Mouse (Mus musculus) ZHBTc4 (cell line): ENCODE measurements around the gene Trp63.
A peak's percentile ranks its signal among the peaks of the same experiment; 100 is the strongest.

ENCODE experiments used
- DNase-seq: peaks from one replicate; pipeline ENCODE4 v3.0.0-alpha.2; 2011; ENCODE audit warnings: low read depth, low spot score

Gene Trp63

DNA sequence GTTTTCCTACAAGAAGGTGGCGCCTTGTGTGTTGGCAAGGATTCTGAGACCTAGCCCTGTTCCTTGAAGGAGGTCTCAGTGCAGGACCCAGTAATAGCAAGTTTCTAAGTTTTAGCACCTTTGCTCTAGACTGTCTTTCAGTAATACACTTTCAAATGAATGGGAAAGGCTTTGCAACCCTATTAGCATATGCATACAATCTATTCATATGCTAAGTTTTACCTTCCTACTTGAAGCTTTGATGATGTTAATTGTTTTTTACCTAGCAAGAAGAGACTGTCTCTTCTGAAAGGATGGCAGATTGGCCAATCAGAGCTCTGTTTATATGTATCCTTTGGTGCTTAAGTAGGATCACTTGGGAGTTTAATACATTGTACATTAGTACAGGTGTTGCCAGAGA is 187.9 kb downstream of the Trp63 start:
- peak; percentile 83 for DNase-seq

DNA sequence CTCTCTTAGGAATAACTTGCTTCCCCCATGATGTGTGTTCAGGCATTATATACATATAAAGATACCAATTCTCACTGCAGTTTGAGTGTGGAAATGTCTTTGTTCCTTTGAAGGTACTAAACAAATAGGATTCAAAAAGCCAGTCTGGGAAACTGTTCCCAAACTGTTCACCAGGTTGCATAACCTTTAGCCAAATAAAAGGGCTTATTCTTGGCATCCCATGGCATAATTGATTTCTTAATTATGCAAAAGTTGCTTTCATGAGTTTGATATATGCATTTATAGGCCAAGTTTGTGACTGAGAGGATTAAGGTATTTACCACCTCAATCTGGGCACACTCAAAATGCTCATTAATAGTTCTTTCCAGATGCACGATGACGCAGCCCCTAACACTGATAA is 192.1 kb downstream of the Trp63 start:
- DNase-seq = no peak

DNA sequence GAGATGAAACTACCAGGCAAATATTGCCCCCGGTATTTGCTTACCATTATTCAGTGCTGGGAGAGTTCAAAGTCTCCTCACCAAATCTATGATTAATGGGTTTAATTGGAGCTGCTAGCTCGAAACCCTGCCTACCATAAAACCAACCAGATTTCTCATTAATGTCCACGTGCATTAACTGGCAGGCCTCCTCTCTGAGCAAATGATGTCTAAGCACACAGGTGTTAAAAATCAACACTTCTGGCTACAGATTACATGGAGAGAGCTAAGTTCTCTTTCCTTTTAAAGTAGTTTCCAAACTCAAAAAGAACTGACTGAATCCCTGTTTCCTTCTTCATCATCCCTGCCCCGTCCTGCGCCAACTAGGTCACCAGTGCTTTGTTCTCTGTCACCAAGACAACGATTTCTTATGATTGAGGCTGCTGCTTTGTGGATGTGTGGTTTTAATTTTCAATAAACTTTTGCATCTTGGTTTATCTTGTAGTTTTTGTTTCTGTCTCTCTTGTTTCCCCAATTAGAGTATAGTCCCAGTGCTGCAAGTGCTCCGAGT is 193.9 kb downstream of the Trp63 start:
- DNase-seq = no peak

DNA sequence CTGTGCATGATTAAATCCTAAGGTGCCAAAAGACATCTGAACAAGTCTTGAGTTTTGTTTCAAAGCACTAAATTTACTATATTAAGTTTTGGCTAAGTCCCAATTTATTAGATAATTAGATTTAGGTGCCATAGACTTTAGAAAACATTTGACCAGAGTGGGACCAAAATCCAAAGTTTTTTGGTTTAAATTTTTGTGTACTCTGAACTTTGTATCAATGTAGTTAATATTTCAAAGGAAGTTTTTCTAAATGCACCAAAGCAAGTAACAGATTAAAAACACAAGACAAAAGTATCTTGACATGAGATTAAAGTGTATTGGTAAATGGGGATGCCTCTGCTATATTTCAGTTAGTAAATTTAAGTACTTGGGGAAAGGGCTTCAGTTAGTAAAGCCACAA is 194.6 kb downstream of the Trp63 start:
- no peak for DNase-seq

DNA sequence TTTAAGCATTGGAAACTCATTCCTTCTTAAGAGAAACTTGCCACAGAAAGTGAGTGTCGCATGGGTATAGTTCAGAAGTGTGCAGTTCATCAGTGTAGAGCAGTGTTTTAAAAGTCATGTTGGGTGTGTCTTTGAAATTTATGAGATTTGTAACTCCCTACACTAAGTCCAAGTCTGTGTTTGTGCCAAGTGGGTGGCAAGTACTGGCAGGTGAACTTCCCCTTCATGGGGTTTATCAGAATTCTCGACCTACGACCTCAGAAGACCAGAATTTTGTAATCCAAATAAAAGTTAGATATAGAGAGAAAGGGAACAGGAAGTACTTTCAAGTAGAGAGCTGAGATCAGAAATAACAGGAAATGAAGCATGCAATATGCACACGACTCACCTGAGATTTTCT is 215.5 kb downstream of the Trp63 start:
- no peak for DNase-seq

DNA sequence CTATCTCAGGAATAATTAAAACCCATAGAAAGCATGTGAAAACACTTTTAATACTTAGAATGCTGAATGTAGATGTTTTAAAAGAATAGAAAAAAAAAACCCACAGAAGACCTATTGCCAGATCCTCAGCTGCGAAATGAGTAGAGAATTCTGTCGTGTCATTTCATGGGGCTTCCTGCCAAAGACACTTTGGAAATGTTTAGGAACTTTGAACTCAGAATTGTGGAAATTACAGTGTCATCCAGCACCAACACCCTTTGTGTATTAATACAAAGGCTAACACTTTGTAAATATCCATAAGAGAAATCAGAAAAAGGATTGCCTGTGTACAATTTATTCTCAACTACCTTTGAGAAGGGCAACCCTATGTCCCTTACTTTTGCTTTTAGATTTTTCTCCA is 216.1 kb downstream of the Trp63 start:
- DNase-seq = no peak

DNA sequence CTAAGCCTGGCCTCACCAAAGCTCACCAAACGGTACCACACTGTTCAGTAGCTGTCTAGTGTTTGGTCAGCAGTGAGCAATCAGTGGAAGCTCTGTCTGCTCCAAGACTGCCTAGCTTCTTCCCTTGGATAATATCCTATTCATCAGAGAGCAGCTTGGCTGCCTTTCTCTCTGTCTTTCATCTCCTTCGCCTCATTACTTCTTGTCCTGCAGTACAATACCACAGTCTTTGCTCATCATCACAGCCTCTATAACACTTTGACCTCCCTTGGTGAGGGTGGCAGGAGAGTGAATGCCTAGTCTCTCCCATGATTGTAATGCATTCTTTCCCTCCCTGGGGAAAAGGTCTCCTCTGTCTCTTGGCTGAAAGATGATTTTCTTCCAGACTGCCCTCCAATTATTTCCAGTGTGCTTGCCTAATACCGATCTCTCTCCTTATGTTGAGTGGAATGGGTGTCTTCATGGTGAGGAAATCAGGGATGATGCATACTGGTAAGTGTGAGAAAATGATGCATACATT is 216.9 kb downstream of the Trp63 start:
- no peak for DNase-seq

DNA sequence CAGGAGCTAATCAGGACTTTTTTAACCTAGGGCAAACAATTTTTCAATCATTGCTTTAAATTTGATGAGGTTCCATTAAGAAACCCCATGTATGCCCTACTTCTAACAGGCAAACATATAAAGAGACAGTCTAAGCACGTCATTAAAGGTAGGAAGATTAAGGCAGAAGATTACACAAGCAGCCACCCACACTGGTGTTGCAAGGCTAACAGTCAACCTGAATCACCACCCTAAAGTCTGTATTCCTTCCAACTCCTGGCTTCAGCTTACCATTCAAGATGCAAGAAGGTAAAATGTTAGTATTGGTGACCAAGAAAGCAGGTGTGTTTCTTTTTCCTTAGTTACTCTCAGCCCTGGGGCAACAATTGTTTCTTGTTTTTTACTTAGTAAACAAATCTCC is 228.6 kb downstream of the Trp63 start:
- DNase-seq = no peak

DNA sequence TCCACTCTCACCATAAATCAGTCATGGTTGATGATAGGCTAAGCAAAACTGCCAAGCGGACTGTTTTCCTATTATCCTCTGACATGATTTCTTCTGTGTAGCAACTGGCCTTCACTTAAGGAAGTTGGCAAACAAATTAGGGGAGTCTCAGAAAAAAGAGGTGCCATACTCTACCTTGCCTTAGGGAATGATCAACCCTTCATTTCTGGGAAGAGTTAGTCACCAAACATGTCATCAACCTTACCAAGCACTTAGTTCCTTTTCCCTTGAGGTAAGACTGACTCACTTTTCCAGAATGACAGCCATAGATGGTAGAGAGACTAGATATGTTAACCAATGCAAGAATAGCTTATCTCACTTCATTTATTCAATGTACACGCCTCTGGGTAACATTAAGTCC is 250.6 kb downstream of the Trp63 start:
- DNase-seq = no peak
